Mouse (Mus musculus) lung, adult 2 months (tissue): Measurements from ENCODE around the gene Rad1. TPM values are rescaled to one million over a fixed set of nuclear protein-coding genes. Genes with fewer than 3 reads are reported as not detected.
"Not testable (repeated sequence)": the region's sequence is repeated elsewhere in the genome, so short reads cannot be mapped to it uniquely, and the experiment has no call there.

Source experiments
- DNase-seq: peaks from one replicate; pipeline ENCODE4 v3.0.0; 2022
- H3K4me1 ChIP-seq: fragments of 200-500 bp; 2 replicates; pipeline ENCODE4 v1.6.1; 2011; ENCODE audit warnings: low read length; ENCODE audit not compliant: control insufficient read depth, insufficient read depth
- H3K4me3 ChIP-seq: fragments of 200-500 bp; replicated peaks from 2 replicates; pipeline ENCODE3; 2011; ENCODE audit warnings: low read depth, mild to moderate bottlenecking, control low read depth, low read length; ENCODE audit errors: extremely low read depth
- CTCF ChIP-seq: fragments of 200-500 bp; IDR thresholded peaks from 2 replicates; pipeline ENCODE4 v1.5.1; 2011; ENCODE audit warnings: mild to moderate bottlenecking, low read length, control low read depth; ENCODE audit not compliant: insufficient read depth
- POLR2A ChIP-seq: fragments of 200-500 bp; IDR thresholded peaks from 2 replicates; pipeline ENCODE4 v1.6.1; 2011; ENCODE audit warnings: low read depth, mild to moderate bottlenecking, control low read depth, low read length, borderline replicate concordance; ENCODE audit errors: extremely low read depth
- WGBS: fragments of 180-500 bp; shearing (Covaris S2); methylation state at CpG from one replicate; pipeline ENCODE4 v1.1.7; 2018; 5-methylcytosine and 5-hydroxymethylcytosine counted together
- polyA plus RNA-seq: library from polyadenylated mRNA; depleted of rRNA; stranded (reverse); fragments of >200 nt; gene quantifications from 2 replicates; pipeline ENCODE4 v1.2.3, GENCODE M21; 2012

Gene Rad1
- polyA plus RNA-seq, 1 experiment: 8.3 TPM

DNA sequence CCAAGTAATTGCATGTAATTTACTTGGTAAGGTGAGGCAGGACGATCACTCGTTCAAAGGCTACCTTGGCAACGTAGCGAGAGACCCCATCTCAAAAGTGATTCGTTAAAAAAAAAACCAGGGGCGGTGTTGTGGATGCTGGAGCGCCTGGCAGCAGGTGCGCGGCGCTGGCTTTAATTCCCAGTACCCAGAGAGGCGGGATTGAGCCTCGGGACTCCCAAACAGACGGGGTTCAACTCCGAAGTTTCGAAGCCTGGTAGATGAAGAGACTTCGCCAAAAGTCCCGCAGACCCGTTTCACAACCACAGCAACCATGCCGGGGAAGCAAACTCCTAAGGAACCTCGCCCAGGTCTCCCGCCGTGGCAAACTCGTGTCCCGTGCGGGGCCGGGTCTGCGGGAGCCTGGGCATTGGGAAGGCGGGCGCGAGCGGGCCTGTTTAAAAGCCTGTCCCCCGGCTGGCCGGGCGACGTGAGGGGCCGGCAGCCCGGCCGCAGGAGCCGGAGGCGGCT lies 16.1 kb upstream of the Rad1 start:
- TF ChIP-seq POLR2A (no peak), CTCF (no peak)
- WGBS: under 1% methylated on average over 40 of the region's 40 CpGs
- peak; percentile 57 for DNase-seq
- H3K4me1 ChIP-seq: no peaks in the 10 kb centered on the region; the same call in 1 of the 2 replicates
- H3K4me3 ChIP-seq: peak overlapping the region; percentile 54

DNA sequence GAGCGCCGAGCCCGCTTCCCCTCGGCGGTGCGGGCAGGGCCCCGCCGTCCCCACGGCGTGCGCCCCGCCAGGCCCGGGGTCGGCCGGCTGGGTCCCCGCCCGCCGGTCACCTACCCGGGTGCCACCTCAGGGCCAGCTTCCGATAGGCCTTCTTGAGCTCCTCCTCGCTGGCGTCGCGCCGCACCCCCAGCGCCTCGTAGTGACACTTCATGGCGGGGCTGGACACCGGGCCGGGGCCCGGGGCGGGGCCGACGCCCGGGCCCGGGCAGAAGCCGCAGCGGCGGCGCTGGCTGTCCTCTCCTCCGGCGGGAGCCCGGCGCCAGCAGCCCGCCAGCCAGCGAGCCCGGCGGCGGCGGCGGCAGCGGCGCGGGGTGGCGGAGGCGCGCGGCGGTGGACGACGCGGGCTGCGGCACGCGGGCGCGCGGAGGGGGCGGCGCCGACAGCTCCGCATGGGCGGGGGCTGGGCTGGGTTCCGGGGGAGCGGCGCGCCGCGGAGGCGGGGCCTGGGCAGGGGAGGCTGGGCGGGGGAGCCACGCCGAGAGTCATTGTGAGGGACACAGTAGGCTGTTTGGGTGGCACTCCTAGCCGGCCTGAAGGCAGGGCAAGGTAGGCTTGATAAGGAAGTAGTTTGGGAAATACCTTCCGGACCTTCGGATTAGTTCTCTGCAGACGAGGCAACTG lies 15.5 kb upstream of the Rad1 start, which contains the start of gene Dnajc21:
Gene Dnajc21 (minus strand): TSS at position 366 of the 681 bp plus-strand sequence.
- TF ChIP-seq POLR2A: peak; percentile 58; the same call in 1 of the 2 replicates
- no peak for TF ChIP-seq CTCF
- Histone ChIP-seq H3K4me1 (no peaks in the 10 kb centered on the region; the same call in 1 of the 2 replicates), H3K4me3 (peak within 1 kb of the TSS; percentile 70)
- peak; percentile 86 for DNase-seq
- 6% methylated on average over 75 of the region's 87 CpGs for WGBS

DNA sequence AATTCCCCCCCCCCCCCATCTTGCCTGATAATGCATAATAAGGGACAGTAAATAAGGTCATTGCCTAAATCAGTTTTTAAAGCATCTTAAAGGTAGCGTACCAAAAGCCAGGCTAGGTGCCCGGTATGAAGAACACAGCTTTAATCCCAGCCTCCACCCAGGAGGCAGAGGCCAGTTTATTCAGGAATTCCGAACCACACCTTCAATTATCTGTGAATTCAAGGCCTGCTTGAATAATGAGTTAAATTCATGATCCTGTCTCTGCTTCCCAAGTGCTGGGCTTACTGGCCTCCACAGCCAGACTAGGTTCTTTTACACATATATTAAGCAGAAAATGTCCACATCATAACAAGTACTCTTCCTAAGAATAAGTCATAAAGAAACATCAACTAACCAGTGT lies 14.9 kb upstream of the Rad1 start:
- H3K4me1 ChIP-seq: no peaks in the 10 kb centered on the region; the same call in 1 of the 2 replicates
- TF ChIP-seq POLR2A (no peak), CTCF (no peak)
- no peak overlapping the region for H3K4me3 ChIP-seq
- WGBS: 15% methylated on average over 3 of the region's 3 CpGs
- no peak for DNase-seq

DNA sequence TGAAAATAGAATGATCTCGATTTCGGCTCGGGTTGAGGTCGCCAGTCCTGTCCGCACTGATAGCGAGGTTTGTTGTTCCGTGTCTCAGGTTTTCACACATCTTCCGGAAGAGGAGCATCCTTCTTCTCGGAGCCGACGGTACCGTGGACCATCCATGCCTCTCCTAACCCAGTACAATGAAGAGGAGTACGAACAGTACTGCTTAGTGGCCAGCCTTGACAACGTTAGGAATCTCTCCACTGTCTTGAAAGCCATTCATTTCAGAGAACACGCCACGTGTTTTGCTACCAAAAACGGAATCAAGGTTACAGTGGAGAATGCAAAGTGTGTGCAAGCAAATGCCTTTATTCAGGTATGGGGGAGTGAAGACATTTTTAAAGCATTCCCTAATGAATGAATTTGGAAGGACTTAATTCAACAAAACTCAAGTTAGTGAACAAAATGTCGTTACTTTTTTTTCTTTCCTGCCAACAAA lies 584 bp downstream of the Rad1 start:
- peak overlapping the region; percentile 76 for H3K4me3 ChIP-seq
- peaks cover 3% of the 10 kb centered on the region; the same call in 1 of the 2 replicates for H3K4me1 ChIP-seq
- TF ChIP-seq POLR2A: no peak
- TF ChIP-seq CTCF: no peak
- DNase-seq: no peak
- WGBS: 2% methylated on average over 18 of the region's 18 CpGs

DNA sequence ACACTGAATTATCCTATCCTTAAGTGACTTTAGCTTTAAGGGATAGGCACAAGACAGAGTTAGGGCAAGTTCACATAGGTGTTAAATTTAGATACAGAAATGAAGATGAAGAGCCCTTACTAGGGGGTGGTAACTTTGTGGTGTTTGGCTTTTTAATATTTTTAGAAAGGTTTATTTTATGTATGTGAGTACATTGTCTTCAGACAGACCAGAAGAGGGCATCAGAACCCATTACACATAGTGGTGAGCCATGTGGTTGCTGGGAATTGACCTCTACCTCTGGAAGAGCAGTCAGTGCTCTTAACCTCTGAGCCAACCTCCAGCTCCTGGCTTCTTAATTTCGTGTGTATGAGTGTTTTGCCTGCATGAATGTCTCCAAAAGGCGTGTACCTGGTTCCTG lies 1.4 kb downstream of the Rad1 start:
- 50% methylated on average over 2 of the region's 2 CpGs for whole genome bisulfite sequencing
- Histone ChIP-seq H3K4me1 (peaks cover 3% of the 10 kb centered on the region; the same call in 1 of the 2 replicates), H3K4me3 (no peak overlapping the region)
- no peak for TF ChIP-seq CTCF
- TF ChIP-seq POLR2A: no peak
- no peak for DNase-seq

DNA sequence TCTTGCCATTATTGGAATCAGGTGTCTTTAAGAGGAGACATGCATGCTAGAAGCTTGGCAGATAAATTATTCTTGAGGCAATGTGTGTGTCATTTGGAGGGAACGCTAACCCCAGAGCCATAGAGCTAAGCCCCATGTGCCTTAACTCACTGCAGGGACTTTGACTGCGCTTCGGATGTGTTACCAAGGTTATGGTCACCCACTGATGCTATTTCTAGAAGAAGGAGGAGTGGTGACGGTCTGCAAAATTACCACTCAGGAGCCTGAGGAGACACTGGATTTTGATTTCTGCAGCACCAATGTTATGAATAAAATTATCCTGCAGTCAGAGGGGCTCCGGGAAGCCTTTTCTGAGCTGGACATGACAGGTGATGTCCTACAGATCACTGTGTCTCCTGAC lies 4.3 kb downstream of the Rad1 start:
- no peak for DNase-seq
- Histone ChIP-seq H3K4me3 (no peak overlapping the region), H3K4me1 (peaks cover 3% of the 10 kb centered on the region; the same call in 1 of the 2 replicates)
- TF ChIP-seq POLR2A (no peak), CTCF (no peak)
- WGBS: 95% methylated on average over 5 of the region's 5 CpGs

DNA sequence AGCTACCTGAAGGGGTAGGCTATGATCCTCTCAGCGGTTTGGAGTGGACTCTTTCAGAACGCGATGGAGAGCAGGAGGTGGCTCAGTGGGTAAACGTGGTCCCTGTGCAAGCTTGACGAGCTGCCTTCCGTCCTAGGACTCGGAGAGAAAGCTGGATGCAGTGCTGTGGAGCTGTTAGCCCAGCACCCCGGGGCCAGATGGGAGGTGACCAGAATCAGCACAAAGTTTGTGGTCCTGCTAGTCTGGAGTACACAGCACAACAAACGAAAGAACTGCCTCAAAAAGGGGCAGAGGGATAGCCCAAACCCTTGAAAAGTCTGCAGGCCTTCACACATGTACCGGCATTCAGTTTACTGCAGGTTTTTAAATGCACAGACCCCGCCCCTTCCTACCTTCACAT lies 10.1 kb downstream of the Rad1 start:
- DNase-seq: no peak

DNA sequence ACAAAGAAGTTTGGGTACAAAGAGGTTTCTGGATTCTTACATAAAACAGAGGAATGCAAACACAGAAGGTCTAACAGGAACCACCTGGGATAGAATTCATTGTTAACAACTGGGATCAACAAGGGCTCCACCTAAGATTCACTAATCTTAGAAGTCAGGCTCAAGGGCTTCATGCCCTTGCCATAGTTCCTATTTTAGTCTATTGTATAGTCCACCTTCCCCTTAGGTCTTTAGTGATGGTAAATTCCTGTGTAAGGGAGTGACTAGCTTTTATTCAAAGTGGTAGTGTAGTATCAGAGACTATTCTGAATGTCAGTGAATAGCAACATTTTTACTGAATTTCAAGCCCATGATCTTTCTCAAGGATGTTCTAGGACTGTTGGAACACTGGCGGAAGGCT lies 10.9 kb downstream of the Rad1 start:
- 96% methylated on average over 1 of the region's 1 CpGs for WGBS
- not testable (repeated sequence) for H3K4me1 ChIP-seq, H3K4me3 ChIP-seq, DNase-seq

More for the DNA sequence above, 10.1 kb downstream of the Rad1 start:
- H3K4me1 ChIP-seq: no peaks in the 10 kb centered on the region
- TF ChIP-seq POLR2A (no peak), CTCF (no peak)
- WGBS: 85% methylated on average over 11 of the region's 11 CpGs
- H3K4me3 ChIP-seq: no peak overlapping the region

DNA sequence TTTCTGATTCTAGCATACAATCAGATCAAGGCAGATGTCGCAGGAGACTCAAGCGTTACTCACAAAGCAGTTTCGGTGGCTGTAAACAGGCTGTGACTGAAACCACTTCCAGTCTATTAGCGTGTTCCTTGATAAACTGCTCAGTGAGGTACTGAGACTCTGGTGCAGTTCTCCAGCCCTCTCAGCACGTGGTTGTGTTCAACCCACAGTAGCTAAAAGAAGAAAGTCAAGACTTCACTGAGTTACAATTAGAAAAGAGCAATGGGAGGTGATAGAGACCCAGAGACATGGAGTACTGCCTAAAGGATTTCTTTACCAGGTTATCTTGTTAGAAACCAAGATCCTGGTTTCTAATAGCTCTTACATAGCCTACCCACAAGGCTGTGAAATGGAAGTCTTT lies 13.8 kb downstream of the Rad1 start:
- TF ChIP-seq CTCF (no peak), POLR2A (no peak)
- 75% methylated on average over 5 of the region's 5 CpGs for WGBS
- Histone ChIP-seq H3K4me3 (no peak overlapping the region), H3K4me1 (no peaks in the 10 kb centered on the region)
- no peak for DNase-seq

DNA sequence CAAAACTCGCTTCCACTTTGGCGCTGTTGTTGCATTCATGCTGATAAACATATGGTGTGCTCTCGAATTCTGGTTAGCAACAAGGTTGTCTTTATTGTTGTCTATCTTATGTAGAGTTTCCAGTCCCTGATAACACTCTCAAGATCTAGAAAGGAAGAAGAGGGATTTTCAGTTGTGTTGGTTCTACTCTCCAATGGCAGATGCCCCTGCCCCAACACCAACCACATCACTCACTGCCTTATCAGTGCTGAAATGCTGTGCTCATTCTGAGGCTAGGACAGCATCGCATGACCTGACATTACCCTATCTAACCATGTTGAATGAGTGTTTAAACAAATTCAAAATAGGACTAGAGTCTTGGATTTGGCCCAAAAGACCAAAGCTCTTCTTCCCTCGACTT lies 14.2 kb downstream of the Rad1 start:
- TF ChIP-seq CTCF: no peak
- no peak for TF ChIP-seq POLR2A
- Histone ChIP-seq H3K4me3 (no peak overlapping the region), H3K4me1 (no peaks in the 10 kb centered on the region)
- no peak for DNase-seq
- 69% methylated on average over 5 of the region's 5 CpGs for WGBS
